Mouse (Mus musculus) cortical plate, adult 2 months (tissue): ENCODE data around the gene Itgad. TPM values are rescaled to one million over a fixed set of nuclear protein-coding genes. Genes with fewer than 3 reads are reported as not detected.
"Not testable (repeated sequence)": the region's sequence is repeated elsewhere in the genome, so short reads cannot be mapped to it uniquely, and the experiment has no call there.

ENCODE experiments used
- H3K27ac ChIP-seq: fragments of 200-500 bp; 2 replicates; pipeline ENCODE4 v1.5.1; 2012; ENCODE audit warnings: low read length, control low read depth, inconsistent platforms; ENCODE audit not compliant: insufficient read depth
- H3K4me1 ChIP-seq: fragments of 200-500 bp; 2 replicates; pipeline ENCODE4 v1.6.1; 2011; ENCODE audit warnings: low read length; ENCODE audit not compliant: control insufficient read depth, insufficient read depth
- H3K4me3 ChIP-seq: fragments of 200-500 bp; 2 replicates; pipeline ENCODE4 v1.5.1; 2011; ENCODE audit warnings: mild to moderate bottlenecking, low read length, control low read depth; ENCODE audit not compliant: insufficient read depth
- CTCF ChIP-seq: fragments of 200-500 bp; IDR thresholded peaks from 2 replicates; pipeline ENCODE4 v1.5.1; 2011; ENCODE audit warnings: mild to moderate bottlenecking, control low read depth, low read length; ENCODE audit not compliant: insufficient read depth; ENCODE audit errors: extremely low read depth
- POLR2A ChIP-seq: fragments of 200-500 bp; IDR thresholded peaks from 2 replicates; pipeline ENCODE4 v1.6.1; 2011; ENCODE audit warnings: mild to moderate bottlenecking, low read length, control low read depth; ENCODE audit not compliant: insufficient read depth; ENCODE audit errors: extremely low read depth
- polyA plus RNA-seq: library from polyadenylated mRNA; depleted of rRNA; stranded (reverse); fragments of >200 nt; gene quantifications from 2 replicates; pipeline ENCODE4 v1.2.3, GENCODE M21; 2012

Gene Itgad
- polyA plus RNA-seq, 1 experiment = 0.67 TPM

GRCm38 (mm10) chr7:128128741-128129720 lies 25.1 kb upstream of the Itgad start, which contains the start of gene Itgax:
Gene Itgax (plus strand): TSS chr7:128129547.
- no peak for TF ChIP-seq POLR2A
- H3K27ac ChIP-seq = no peak within 1 kb of the TSS
- no peaks in the 10 kb centered on the region for H3K4me1 ChIP-seq
- H3K4me3 ChIP-seq = no peak within 1 kb of the TSS

DNA sequence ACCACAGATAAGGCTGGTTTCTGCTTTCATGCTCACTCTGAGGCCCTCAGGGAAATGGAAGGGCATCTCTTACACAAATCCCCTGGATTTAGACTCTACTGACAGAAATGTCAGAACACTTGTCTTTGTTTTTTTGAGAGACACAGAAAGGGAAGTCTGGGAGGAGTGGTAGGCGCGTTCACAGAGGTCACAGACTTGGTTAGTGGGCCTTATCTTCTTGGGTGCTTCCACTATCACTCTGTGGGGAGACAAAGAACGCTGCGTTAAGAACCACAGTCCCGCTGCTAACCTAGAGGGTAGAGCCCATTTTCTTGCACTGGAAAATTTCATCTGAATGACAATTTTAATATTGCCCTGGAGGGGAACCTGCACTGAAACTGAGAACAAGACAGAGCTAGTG lies 22.0 kb upstream of the Itgad start:
- Histone ChIP-seq H3K27ac (no peak overlapping the region), H3K4me1 (no peaks in the 10 kb centered on the region), H3K4me3 (no peak overlapping the region)
- no peak for TF ChIP-seq CTCF
- no peak for TF ChIP-seq POLR2A

DNA sequence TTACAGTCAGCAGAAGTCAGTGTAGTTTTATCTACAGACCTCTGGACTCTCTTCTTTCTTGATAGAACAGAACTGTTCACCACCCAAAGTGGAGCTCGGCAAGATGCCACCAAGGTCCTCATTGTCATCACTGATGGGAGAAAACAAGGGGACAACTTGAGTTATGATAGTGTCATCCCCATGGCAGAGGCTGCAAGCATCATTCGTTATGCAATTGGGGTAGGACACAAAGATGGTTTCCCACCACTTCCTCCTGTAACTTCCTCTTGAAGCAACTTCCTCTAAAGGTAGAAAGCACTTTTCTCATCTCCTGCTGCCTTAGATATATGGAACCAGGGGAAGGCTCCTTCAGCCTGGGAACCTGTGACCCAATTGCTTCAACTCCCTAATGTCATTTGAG lies 20.6 kb upstream of the Itgad start:
- H3K27ac ChIP-seq = no peak overlapping the region
- H3K4me1 ChIP-seq = no peaks in the 10 kb centered on the region
- TF ChIP-seq POLR2A (no peak), CTCF (no peak)
- no peak overlapping the region for H3K4me3 ChIP-seq

- TF ChIP-seq POLR2A = no peak
- TF ChIP-seq CTCF = no peak
- Histone ChIP-seq H3K4me1 (no peaks in the 10 kb centered on the region), H3K27ac (no peak overlapping the region), H3K4me3 (no peak overlapping the region)
These were observed 17.2 kb upstream of the Itgad start for GRCm38 (mm10) chr7:128136927-128137326.

GRCm38 (mm10) chr7:128139611-128140010 lies 14.6 kb upstream of the Itgad start:
- H3K27ac ChIP-seq = no peak overlapping the region

GRCm38 (mm10) chr7:128150970-128151369 lies 3.2 kb upstream of the Itgad start:
- no peak overlapping the region for H3K27ac ChIP-seq
- H3K4me1 ChIP-seq = no peaks in the 10 kb centered on the region
- TF ChIP-seq CTCF (no peak), POLR2A (no peak)
- no peak overlapping the region for H3K4me3 ChIP-seq

More at GRCm38 (mm10) chr7:128139611-128140010, 14.6 kb upstream of the Itgad start:
- H3K4me3 ChIP-seq = no peak overlapping the region
- no peak for TF ChIP-seq CTCF
- TF ChIP-seq POLR2A = no peak
- H3K4me1 ChIP-seq = no peaks in the 10 kb centered on the region

- no peak overlapping the region for H3K4me3 ChIP-seq
- no peak overlapping the region for H3K27ac ChIP-seq
- H3K4me1 ChIP-seq = no peaks in the 10 kb centered on the region
- TF ChIP-seq POLR2A (no peak), CTCF (no peak)
These were observed 748 bp downstream of the Itgad start for GRCm38 (mm10) chr7:128154924-128155323.

DNA sequence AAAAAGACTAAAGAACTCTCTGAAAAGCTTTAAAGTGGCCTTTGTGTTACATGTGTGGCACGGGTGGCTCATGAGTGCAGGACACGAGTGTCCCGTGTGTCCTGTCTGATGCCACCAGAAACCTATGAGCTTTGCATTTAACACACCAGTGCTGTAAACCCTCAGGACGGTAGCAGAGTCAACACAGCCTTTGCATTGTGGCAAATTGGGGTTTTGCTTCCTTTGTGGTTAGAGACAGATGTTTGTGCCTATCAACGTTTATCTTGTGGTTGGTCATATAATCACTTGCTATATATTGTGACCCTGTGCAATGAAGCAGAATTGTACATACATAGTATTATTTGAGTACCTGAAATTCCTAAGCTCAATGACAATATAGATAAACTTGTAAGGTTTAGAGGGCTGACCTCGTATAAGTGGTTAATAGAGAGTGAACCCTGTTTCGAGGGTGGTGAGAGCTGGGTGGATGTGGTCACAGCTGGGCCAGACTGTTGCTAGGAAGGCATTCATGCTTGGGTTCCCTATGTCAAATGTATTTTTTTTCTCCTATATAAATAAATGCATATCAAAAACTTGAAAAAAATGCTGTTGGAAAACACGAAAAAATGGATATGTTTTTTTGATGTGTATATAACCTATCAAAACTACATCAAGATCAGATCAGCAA lies 4.6 kb downstream of the Itgad start:
- H3K27ac ChIP-seq, H3K4me1 ChIP-seq, H3K4me3 ChIP-seq: not testable (repeated sequence)

DNA sequence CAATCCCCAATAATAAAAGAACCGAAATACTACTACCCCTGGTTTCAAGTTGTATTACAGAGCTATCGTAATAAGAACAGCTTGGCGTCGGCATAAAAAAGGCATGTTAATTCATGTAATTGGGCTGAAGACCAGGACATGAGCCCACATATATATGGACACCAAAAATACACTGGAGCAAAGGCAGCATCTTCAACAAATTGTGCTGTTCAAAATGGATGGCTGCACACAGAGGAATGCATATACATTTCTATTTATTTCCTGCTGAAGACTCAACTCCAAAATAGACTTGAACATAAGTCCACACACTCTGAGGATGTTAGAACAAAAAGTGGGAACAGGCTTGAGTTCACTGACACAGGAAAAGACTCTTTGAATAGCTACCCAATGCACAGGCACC lies 9.8 kb downstream of the Itgad start:
- H3K27ac ChIP-seq = no peak overlapping the region
- TF ChIP-seq POLR2A (no peak), CTCF (no peak)
- no peak overlapping the region for H3K4me3 ChIP-seq
- H3K4me1 ChIP-seq = no peaks in the 10 kb centered on the region; the same call in 1 of the 2 replicates

GRCm38 (mm10) chr7:128166391-128166790 lies 12.2 kb downstream of the Itgad start:
- H3K27ac ChIP-seq = no peak overlapping the region
- TF ChIP-seq CTCF = no peak
- no peak for TF ChIP-seq POLR2A
- H3K4me3 ChIP-seq = no peak overlapping the region
- no peaks in the 10 kb centered on the region; the same call in 1 of the 2 replicates for H3K4me1 ChIP-seq
